Mouse (Mus musculus): ENCODE results near the gene Gm10354. TPM values are rescaled to one million over a fixed set of nuclear protein-coding genes. Genes with fewer than 3 reads are reported as not detected.
"Not testable (repeated sequence)": the region's sequence is repeated elsewhere in the genome, so short reads cannot be mapped to it uniquely, and the experiment has no call there.

Gene Gm10354
- polyA plus RNA-seq (2015; fragmentation: Nextera tagmentation; extraction: Ambion mirVana) = not detected in 2 replicates

DNA sequence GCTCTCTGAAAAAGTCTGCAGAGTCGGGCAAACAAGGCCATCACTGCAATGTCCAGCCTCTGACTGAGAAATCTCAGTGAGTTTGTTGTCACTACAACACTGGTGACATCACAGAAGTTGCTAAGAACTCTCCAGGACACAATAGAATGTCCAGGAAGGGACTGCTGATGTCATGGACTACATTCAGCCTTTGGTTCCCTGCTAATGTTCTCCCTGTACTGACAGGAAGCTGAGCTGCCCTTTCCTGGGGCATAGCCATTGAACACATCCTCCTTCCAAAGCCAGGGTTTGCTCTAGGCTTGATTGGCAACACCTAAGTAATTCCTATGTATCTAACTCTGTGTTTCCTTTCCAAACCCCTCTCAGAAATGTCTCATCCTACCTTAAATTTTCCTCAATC is at the start of gene Gm10354:
Gene Gm10354 (minus strand): TSS at position 101 of the 400 bp plus-strand sequence.
- not testable (repeated sequence) for H3K4me1 ChIP-seq; H3K27ac ChIP-seq (replicated peaks); H3K27me3 ChIP-seq (replicated peaks); ATAC-seq (ENCODE audit: extremely low read depth, insufficient number of reproducible peaks, low FRiP score, low TSS enrichment); H3K4me2 ChIP-seq; H3K4me3 ChIP-seq; H3K9ac ChIP-seq; H3K36me3 ChIP-seq
- H3K9me3 ChIP-seq = peaks cover 15% of the 10 kb centered on the region
- 39% methylated on average over 1 of the region's 1 CpGs for WGBS

GRCm38 (mm10) chr5:15024316-15024715 is 45.6 kb upstream of the Gm10354 start:
- not testable (repeated sequence) for H3K27me3 ChIP-seq (replicated peaks); H3K4me1 ChIP-seq; H3K36me3 ChIP-seq; ATAC-seq (ENCODE audit: extremely low read depth, insufficient number of reproducible peaks, low FRiP score, low TSS enrichment); H3K9ac ChIP-seq; H3K27ac ChIP-seq (replicated peaks); H3K4me2 ChIP-seq; H3K4me3 ChIP-seq
- WGBS = 70% methylated on average over 1 of the region's 1 CpGs
- H3K9me3 ChIP-seq = peaks cover 35% of the 10 kb centered on the region

DNA sequence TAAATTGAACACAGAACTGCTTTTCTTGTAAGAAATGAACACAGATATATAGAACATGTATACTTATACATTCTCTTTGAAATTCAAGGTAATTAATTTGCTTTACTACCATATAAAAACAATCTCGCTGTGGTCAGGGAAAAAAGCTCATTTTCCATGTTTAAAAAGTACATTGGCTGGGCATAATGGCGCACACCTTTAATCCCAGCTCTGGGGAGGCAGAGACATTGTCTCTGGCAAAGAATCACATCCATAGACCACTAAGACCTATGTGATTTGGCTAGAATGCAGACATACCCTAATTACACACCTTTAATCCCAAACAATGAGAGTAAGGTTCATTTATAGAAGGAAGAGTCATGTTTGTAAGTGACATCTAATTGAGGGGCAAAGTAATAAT is 41.3 kb upstream of the Gm10354 start:
- H3K36me3 ChIP-seq; H3K4me2 ChIP-seq; ATAC-seq (ENCODE audit: extremely low read depth, insufficient number of reproducible peaks, low FRiP score, low TSS enrichment); H3K4me1 ChIP-seq; H3K27me3 ChIP-seq (replicated peaks); H3K9ac ChIP-seq; H3K27ac ChIP-seq (replicated peaks); H3K4me3 ChIP-seq: not testable (repeated sequence)
- peaks cover 38% of the 10 kb centered on the region for H3K9me3 ChIP-seq
- WGBS = 63% methylated on average over 2 of the region's 2 CpGs

GRCm38 (mm10) chr5:15010639-15011582 is 32.2 kb upstream of the Gm10354 start:
- H3K27me3 ChIP-seq (replicated peaks); H3K4me2 ChIP-seq; H3K27ac ChIP-seq (replicated peaks); H3K4me3 ChIP-seq; H3K9ac ChIP-seq; H3K36me3 ChIP-seq; H3K4me1 ChIP-seq; ATAC-seq (ENCODE audit: extremely low read depth, insufficient number of reproducible peaks, low FRiP score, low TSS enrichment): not testable (repeated sequence)
- peaks cover 17% of the 10 kb centered on the region for H3K9me3 ChIP-seq
- WGBS = 76% methylated on average over 11 of the region's 11 CpGs

GRCm38 (mm10) chr5:15006907-15007306 is 28.2 kb upstream of the Gm10354 start:
- not testable (repeated sequence) for H3K4me3 ChIP-seq; H3K27ac ChIP-seq (replicated peaks); H3K36me3 ChIP-seq; H3K4me2 ChIP-seq; H3K9ac ChIP-seq; ATAC-seq (ENCODE audit: extremely low read depth, insufficient number of reproducible peaks, low FRiP score, low TSS enrichment); H3K4me1 ChIP-seq; H3K27me3 ChIP-seq (replicated peaks)
- WGBS = 46% methylated on average over 3 of the region's 3 CpGs
- peaks cover 37% of the 10 kb centered on the region for H3K9me3 ChIP-seq

GRCm38 (mm10) chr5:15006288-15006687 is 27.6 kb upstream of the Gm10354 start:
- not testable (repeated sequence) for ATAC-seq (ENCODE audit: extremely low read depth, insufficient number of reproducible peaks, low FRiP score, low TSS enrichment); H3K4me2 ChIP-seq; H3K27ac ChIP-seq (replicated peaks); H3K4me1 ChIP-seq; H3K36me3 ChIP-seq; H3K9ac ChIP-seq; H3K27me3 ChIP-seq (replicated peaks); H3K4me3 ChIP-seq
- WGBS = 62% methylated on average over 3 of the region's 3 CpGs
- H3K9me3 ChIP-seq = peaks cover 33% of the 10 kb centered on the region

DNA sequence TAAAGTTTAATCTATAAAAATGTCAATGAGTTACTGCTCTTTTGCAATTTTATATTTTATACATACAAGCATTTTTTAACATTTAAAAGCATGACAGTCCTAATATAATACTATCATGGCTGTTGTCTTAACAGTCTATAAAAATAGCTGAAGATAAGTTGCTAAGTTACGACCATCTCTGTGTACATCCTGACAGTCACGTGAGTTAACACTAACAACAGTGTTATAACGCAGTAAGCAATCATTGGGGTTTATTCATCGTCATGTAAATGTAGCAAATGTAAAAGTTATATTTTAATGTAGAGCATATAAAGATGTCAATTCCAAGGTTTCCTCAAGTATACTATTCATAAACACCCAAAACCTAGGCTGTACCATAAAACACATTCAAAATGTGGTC is 26.8 kb upstream of the Gm10354 start:
- ATAC-seq (ENCODE audit: extremely low read depth, insufficient number of reproducible peaks, low FRiP score, low TSS enrichment); H3K4me3 ChIP-seq; H3K9ac ChIP-seq; H3K36me3 ChIP-seq; H3K4me1 ChIP-seq; H3K27me3 ChIP-seq (replicated peaks); H3K4me2 ChIP-seq; H3K27ac ChIP-seq (replicated peaks): not testable (repeated sequence)
- 46% methylated on average over 3 of the region's 4 CpGs for WGBS
- H3K9me3 ChIP-seq = peaks cover 30% of the 10 kb centered on the region

GRCm38 (mm10) chr5:15004569-15005562 is 26.1 kb upstream of the Gm10354 start:
- not testable (repeated sequence) for H3K4me2 ChIP-seq; H3K4me3 ChIP-seq; H3K27me3 ChIP-seq (replicated peaks); H3K9ac ChIP-seq; H3K27ac ChIP-seq (replicated peaks); H3K4me1 ChIP-seq; H3K36me3 ChIP-seq
- 62% methylated on average over 5 of the region's 5 CpGs for WGBS
- peak; percentile 77 for ATAC-seq (ENCODE audit: extremely low read depth, insufficient number of reproducible peaks, low FRiP score, low TSS enrichment)
- H3K9me3 ChIP-seq = peaks cover 34% of the 10 kb centered on the region

GRCm38 (mm10) chr5:14998077-14998476 is 19.3 kb upstream of the Gm10354 start:
- 72% methylated on average over 9 of the region's 9 CpGs for whole genome bisulfite sequencing
- not testable (repeated sequence) for H3K4me2 ChIP-seq; H3K27me3 ChIP-seq (replicated peaks); H3K9ac ChIP-seq; H3K36me3 ChIP-seq; H3K4me1 ChIP-seq; H3K4me3 ChIP-seq; ATAC-seq (ENCODE audit: extremely low read depth, insufficient number of reproducible peaks, low FRiP score, low TSS enrichment); H3K27ac ChIP-seq (replicated peaks)
- H3K9me3 ChIP-seq = peaks cover 37% of the 10 kb centered on the region

DNA sequence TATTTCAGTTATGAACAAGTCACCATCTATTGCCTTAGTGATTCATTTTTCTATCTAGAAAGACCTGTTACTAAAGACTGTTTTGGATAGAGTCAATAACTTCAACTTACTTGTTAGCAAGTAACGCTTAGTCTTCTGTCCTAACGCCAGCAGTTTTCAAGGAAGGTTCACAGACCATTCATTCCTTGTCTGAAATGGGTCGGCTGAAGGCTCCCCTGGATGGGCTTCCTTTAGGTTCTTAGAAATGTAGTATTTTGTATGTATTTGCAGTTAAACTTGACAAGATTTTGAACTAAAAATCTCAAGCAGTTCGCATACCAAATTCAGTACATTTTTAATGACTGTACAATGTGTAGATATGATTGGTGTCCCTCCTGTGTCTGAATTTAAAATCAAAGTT is 18.8 kb upstream of the Gm10354 start:
- H3K4me3 ChIP-seq; H3K36me3 ChIP-seq; H3K4me1 ChIP-seq; H3K9ac ChIP-seq; H3K27ac ChIP-seq (replicated peaks); H3K27me3 ChIP-seq (replicated peaks); ATAC-seq (ENCODE audit: extremely low read depth, insufficient number of reproducible peaks, low FRiP score, low TSS enrichment); H3K4me2 ChIP-seq: not testable (repeated sequence)
- WGBS = 71% methylated on average over 4 of the region's 4 CpGs
- peaks cover 35% of the 10 kb centered on the region for H3K9me3 ChIP-seq

- ATAC-seq (ENCODE audit: extremely low read depth, insufficient number of reproducible peaks, low FRiP score, low TSS enrichment); H3K36me3 ChIP-seq; H3K27me3 ChIP-seq (replicated peaks); H3K4me3 ChIP-seq; H3K9ac ChIP-seq; H3K4me1 ChIP-seq; H3K4me2 ChIP-seq; H3K27ac ChIP-seq (replicated peaks): not testable (repeated sequence)
- 64% methylated on average over 7 of the region's 7 CpGs for WGBS
- peaks cover 31% of the 10 kb centered on the region for H3K9me3 ChIP-seq
Observed at GRCm38 (mm10) chr5:14996670-14997249, 18.0 kb upstream of the Gm10354 start.

Data from heart, embryonic 13.5 days (tissue).